ENCODE assay signal across 13 mouse cellular contexts in the genomic region with DNA sequence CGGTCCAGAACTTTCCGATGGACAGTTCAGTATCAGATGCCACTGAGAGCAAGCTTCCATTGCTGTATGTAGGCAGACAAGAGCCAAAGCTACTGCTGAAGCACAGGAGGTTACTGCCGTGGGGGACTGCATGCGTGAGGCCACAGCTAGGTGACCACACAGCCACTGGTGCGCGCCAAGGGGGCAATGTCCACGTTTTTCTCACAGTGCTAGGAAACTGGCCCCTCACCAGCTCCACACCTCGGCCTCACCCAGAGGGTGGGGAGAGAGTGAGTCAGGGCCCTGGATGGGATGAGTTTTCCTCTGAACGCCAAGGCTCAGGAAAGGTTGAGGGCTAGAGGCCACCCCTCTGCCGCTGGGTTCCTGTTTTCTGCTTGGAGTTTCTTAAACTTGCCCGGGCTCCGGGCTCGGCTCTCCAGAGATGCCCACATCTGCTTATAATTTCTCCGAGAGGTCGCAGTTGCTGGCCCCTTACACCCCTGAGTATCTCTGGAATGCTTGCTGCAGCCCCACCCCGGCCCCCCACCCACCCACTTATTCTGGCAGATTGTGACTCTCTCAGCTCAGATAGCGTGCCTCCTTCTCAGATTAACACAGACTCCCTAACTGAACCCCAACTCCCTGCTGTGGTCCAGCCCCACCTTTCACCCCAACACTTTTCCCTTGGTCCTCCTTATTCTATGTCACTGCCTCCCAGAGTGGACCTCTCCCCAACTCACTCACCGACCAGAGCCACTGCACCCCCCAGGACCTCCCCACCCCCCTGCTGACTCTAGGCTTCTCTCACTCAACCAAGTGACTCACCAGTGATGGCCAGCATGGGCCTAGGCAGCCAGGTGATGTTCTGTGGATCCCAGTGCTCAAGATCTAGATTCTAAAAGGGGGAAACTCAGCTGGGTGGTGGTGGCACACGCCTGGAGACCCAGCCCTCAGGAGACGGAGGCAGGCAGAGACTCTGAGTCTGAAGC. TPM values are rescaled to one million over a fixed set of nuclear protein-coding genes. Genes with fewer than 3 reads are reported as not detected.
DNase-seq lines count a peak whose midpoint lies in the region; ATAC-seq and TF ChIP-seq lines count a peak whose summit lies in the region.
"Had no signal": no experiment of that assay in that cellular context is flagged by ENCODE, and none has a peak within 500 bp of the region (broad histone marks: within the 10 kb centered on the region; RNA-seq: fewer than 3 reads in every experiment).

No protein-coding gene starts in this region.

- peak overlapping the region; percentile 24; the same call in 1 of the 2 replicates for H3K27ac ChIP-seq in lung, embryonic 14.5 days (ENCODE audit: low read depth)
- H3K27ac ChIP-seq in embryonic facial prominence, embryonic 14.5 days (replicated peaks; ENCODE audit: low read depth, low read length) = peak overlapping the region; percentile 75
- peak overlapping the region; percentile 78 for H3K27ac ChIP-seq in kidney, embryonic 15.5 days
- peak overlapping the region; percentile 54 for H3K27ac ChIP-seq in limb, embryonic 15.5 days
- H3K27ac ChIP-seq: liver, embryonic 15.5 days had no signal

- H3K27me3 ChIP-seq in lung, embryonic 14.5 days (ENCODE audit: insufficient read depth, low read length) = no peaks in the 10 kb centered on the region
- H3K27me3 ChIP-seq in embryonic facial prominence, embryonic 14.5 days (replicated peaks; ENCODE audit: control insufficient read depth, insufficient read depth, low read length) = 0 out of 2 replicates have a peak, but pooled peaks cover 2% of the 10 kb centered on the region
- no peaks in the 10 kb centered on the region for H3K27me3 ChIP-seq in kidney, embryonic 15.5 days
- H3K27me3 ChIP-seq in limb, embryonic 15.5 days = peaks cover 4% of the 10 kb centered on the region; the same call in 1 of the 2 replicates

- 55% methylated on average over 20 of the region's 20 CpGs for WGBS in lung, embryonic 14.5 days
- 44% methylated on average over 19 of the region's 20 CpGs for WGBS in embryonic facial prominence, embryonic 14.5 days
- WGBS in kidney, embryonic 15.5 days = 67% methylated on average over 20 of the region's 20 CpGs
- 41% methylated on average over 20 of the region's 20 CpGs for WGBS in limb, embryonic 15.5 days

- intact Hi-C loops in left cerebral cortex, postnatal 36 days (cut with DNase I) = no loop called here

- H3K9me3 ChIP-seq in lung, embryonic 14.5 days (ENCODE audit: low read depth, low read length) = no peaks in the 10 kb centered on the region
- no peaks in the 10 kb centered on the region for H3K9me3 ChIP-seq in embryonic facial prominence, embryonic 14.5 days (ENCODE audit: control insufficient read depth, low read length)
- H3K9me3 ChIP-seq in kidney, embryonic 15.5 days (replicated peaks) = no peaks in the 10 kb centered on the region
- H3K9me3 ChIP-seq in limb, embryonic 15.5 days = no peaks in the 10 kb centered on the region
- H3K9me3 ChIP-seq: liver, embryonic 15.5 days had no signal

- H3K4me1 ChIP-seq in lung, embryonic 14.5 days (ENCODE audit: insufficient read depth) = peaks cover 34% of the 10 kb centered on the region
- H3K4me1 ChIP-seq in embryonic facial prominence, embryonic 14.5 days (ENCODE audit: control insufficient read depth, insufficient read depth, low read length) = peaks cover 42% of the 10 kb centered on the region
- peaks cover 71% of the 10 kb centered on the region for H3K4me1 ChIP-seq in kidney, embryonic 15.5 days
- H3K4me1 ChIP-seq in limb, embryonic 15.5 days = peaks cover 52% of the 10 kb centered on the region

- TF ChIP-seq CTCF in lung, embryonic 14.5 days (IDR thresholded peaks at IDR 0.05; ENCODE audit: low read depth) = no peak

- no peak overlapping the region for H3K4me2 ChIP-seq in lung, embryonic 14.5 days
- peak overlapping the region; percentile 18 for H3K4me2 ChIP-seq in embryonic facial prominence, embryonic 14.5 days (ENCODE audit: low read depth, low read length)
- no peak overlapping the region for H3K4me2 ChIP-seq in kidney, embryonic 15.5 days
- no peak overlapping the region for H3K4me2 ChIP-seq in limb, embryonic 15.5 days
- H3K4me2 ChIP-seq: liver, embryonic 15.5 days had no signal

- H3K36me3 ChIP-seq in lung, embryonic 14.5 days (ENCODE audit: insufficient read depth) = peaks cover 25% of the 10 kb centered on the region; the same call in 1 of the 2 replicates
- H3K36me3 ChIP-seq in embryonic facial prominence, embryonic 14.5 days (ENCODE audit: control insufficient read depth, insufficient read depth, low read length) = no peaks in the 10 kb centered on the region
- peaks cover 30% of the 10 kb centered on the region for H3K36me3 ChIP-seq in kidney, embryonic 15.5 days
- H3K36me3 ChIP-seq in limb, embryonic 15.5 days = no peaks in the 10 kb centered on the region
- H3K36me3 ChIP-seq: liver, embryonic 15.5 days had no signal

- no peak overlapping the region for H3K4me3 ChIP-seq in lung, embryonic 14.5 days (ENCODE audit: low read depth, low read length)
- H3K4me3 ChIP-seq in embryonic facial prominence, embryonic 14.5 days (ENCODE audit: low read depth, low read length) = no peak overlapping the region
- no peak overlapping the region for H3K4me3 ChIP-seq in kidney, embryonic 15.5 days (replicated peaks)
- H3K4me3 ChIP-seq in limb, embryonic 15.5 days = no peak overlapping the region
- H3K4me3 ChIP-seq: liver, embryonic 15.5 days had no signal

- ATAC-seq in lung, embryonic 14.5 days (ENCODE audit: insufficient read depth) = no peak
- no peak for ATAC-seq in embryonic facial prominence, embryonic 14.5 days (ENCODE audit: low read depth)
- ATAC-seq in kidney, embryonic 15.5 days (replicated peaks; ENCODE audit: low FRiP score) = no peak
- ATAC-seq in limb, embryonic 15.5 days (ENCODE audit: insufficient number of reproducible peaks, low FRiP score, low TSS enrichment, low read depth) = no peak

- no peak overlapping the region; the same call in 1 of the 2 replicates for H3K9ac ChIP-seq in lung, embryonic 14.5 days
- H3K9ac ChIP-seq in embryonic facial prominence, embryonic 14.5 days (ENCODE audit: low read depth, low read length) = peak overlapping the region; percentile 34; the same call in 1 of the 2 replicates
- H3K9ac ChIP-seq in kidney, embryonic 15.5 days = no peak overlapping the region
- no peak overlapping the region for H3K9ac ChIP-seq in limb, embryonic 15.5 days
- H3K9ac ChIP-seq: liver, embryonic 15.5 days had no signal

- no peak for DNase-seq in lung, embryonic 14.5 days
- no peak for DNase-seq in lung, postnatal 14 days
- no peak for DNase-seq in embryonic facial prominence, embryonic 14.5 days (ENCODE audit: low spot score)
- DNase-seq in adrenal gland, adult 18-20 months (ENCODE audit: low spot score in 2 of 2) = no peak
- no peak for DNase-seq in left cerebral cortex, postnatal 36 days (ENCODE audit: low spot score in 2 of 2)
- no peak for DNase-seq in layer of hippocampus, postnatal 25 days (ENCODE audit: extremely low spot score in 1 of 2, low spot score in 1 of 2)
- DNase-seq: cerebellum, postnatal 14 days; gastrocnemius, postnatal 14 days had no signal

RNA-seq across cellular contexts. Expression of a gene that starts 13.3 kb away (rescaled TPM):
- 0.63 and 0.77 TPM in 2 replicates for polyA plus RNA-seq in lung, embryonic 14.5 days (2014; fragmentation: Nextera tagmentation; extraction: Ambion mirVana)
- polyA plus RNA-seq in embryonic facial prominence, embryonic 14.5 days (2014; fragmentation: Nextera tagmentation; extraction: Ambion mirVana) = 0.60 and 1.5 TPM in 2 replicates
- 0.66 and 0.84 TPM in 2 replicates for polyA plus RNA-seq in kidney, embryonic 15.5 days (2015; fragmentation: Nextera tagmentation; extraction: Ambion mirVana)
- polyA plus RNA-seq in limb, embryonic 15.5 days (2015; fragmentation: Nextera tagmentation; extraction: Ambion mirVana) = 0.36 and 0.59 TPM in 2 replicates
- total RNA-seq in adrenal gland, adult 18-20 months (2021) = under 1 TPM; 0.38 to 0.63 TPM
- total RNA-seq in left cerebral cortex, postnatal 36 days (2021) = under 1 TPM in 1 of 2 experiments, not detected in 1; 0.49 TPM
- total RNA-seq in layer of hippocampus, postnatal 25 days (2021) = 1 to 10 TPM in 1 of 2 experiments, under 1 TPM in 1; 0.44 to 1.2 TPM
- total RNA-seq: megakaryocyte progenitor cell, adult 5-6 weeks had no signal

RNA-seq across cellular contexts. Expression of a gene that starts 33.3 kb away (rescaled TPM):
- polyA plus RNA-seq in lung, embryonic 14.5 days (2014; fragmentation: Nextera tagmentation; extraction: Ambion mirVana) = 0.22 and 0.39 TPM in 2 replicates
- polyA plus RNA-seq in embryonic facial prominence, embryonic 14.5 days (2014; fragmentation: Nextera tagmentation; extraction: Ambion mirVana) = 16.2 and 19.5 TPM in 2 replicates
- polyA plus RNA-seq in kidney, embryonic 15.5 days (2015; fragmentation: Nextera tagmentation; extraction: Ambion mirVana) = 6.1 and 8.4 TPM in 2 replicates
- polyA plus RNA-seq in limb, embryonic 15.5 days (2015; fragmentation: Nextera tagmentation; extraction: Ambion mirVana) = 0.48 and 0.76 TPM in 2 replicates
- total RNA-seq in adrenal gland, adult 18-20 months (2021) = 10 to 100 TPM in 1 of 2 experiments, 1 to 10 TPM in 1; 7.1 to 12.5 TPM
- total RNA-seq in left cerebral cortex, postnatal 36 days (2021) = under 1 TPM; 0.35 to 0.95 TPM
- under 1 TPM in 1 of 2 experiments, not detected in 1; 0.39 TPM for total RNA-seq in layer of hippocampus, postnatal 25 days (2021)
- total RNA-seq: gastrocnemius, postnatal 14 days; megakaryocyte progenitor cell, adult 5-6 weeks had no signal

RNA-seq across cellular contexts. Expression of a gene that starts 35.1 kb away (rescaled TPM):
- polyA plus RNA-seq in lung, embryonic 14.5 days (2014; fragmentation: Nextera tagmentation; extraction: Ambion mirVana) = 0.05 TPM in 1 of 2 replicates, not detected in the other
- polyA plus RNA-seq in embryonic facial prominence, embryonic 14.5 days (2014; fragmentation: Nextera tagmentation; extraction: Ambion mirVana) = 1.2 and 1.6 TPM in 2 replicates
- polyA plus RNA-seq in kidney, embryonic 15.5 days (2015; fragmentation: Nextera tagmentation; extraction: Ambion mirVana) = 1.2 and 1.5 TPM in 2 replicates
- polyA plus RNA-seq in limb, embryonic 15.5 days (2015; fragmentation: Nextera tagmentation; extraction: Ambion mirVana) = 0.19 and 0.36 TPM in 2 replicates
- total RNA-seq in adrenal gland, adult 18-20 months (2021) = 1 to 10 TPM in 1 of 2 experiments, under 1 TPM in 1; 0.76 to 1.2 TPM
- under 1 TPM; 0.39 to 0.77 TPM for total RNA-seq in left cerebral cortex, postnatal 36 days (2021)
- total RNA-seq in layer of hippocampus, postnatal 25 days (2021) = under 1 TPM; 0.09 to 0.10 TPM
- polyA plus RNA-seq: heart, embryonic 16.5 days had no signal

Comparison
In these comparisons a context has a peak if more than half of its experiments do, and no peak if none do; other contexts are left out.
1. H3K27ac ChIP-seq: peak in every context shown above with its lines; median percentile 78 in kidney, embryonic 15.5 days; 75 in embryonic facial prominence, embryonic 14.5 days; 54 in limb, embryonic 15.5 days; 24 in lung, embryonic 14.5 days.